Mouse (Mus musculus): ENCODE data around the gene Plekhh3.
A peak's percentile ranks its signal among the peaks of the same experiment; 100 is the strongest.

Plekhh3 gene

DNA sequence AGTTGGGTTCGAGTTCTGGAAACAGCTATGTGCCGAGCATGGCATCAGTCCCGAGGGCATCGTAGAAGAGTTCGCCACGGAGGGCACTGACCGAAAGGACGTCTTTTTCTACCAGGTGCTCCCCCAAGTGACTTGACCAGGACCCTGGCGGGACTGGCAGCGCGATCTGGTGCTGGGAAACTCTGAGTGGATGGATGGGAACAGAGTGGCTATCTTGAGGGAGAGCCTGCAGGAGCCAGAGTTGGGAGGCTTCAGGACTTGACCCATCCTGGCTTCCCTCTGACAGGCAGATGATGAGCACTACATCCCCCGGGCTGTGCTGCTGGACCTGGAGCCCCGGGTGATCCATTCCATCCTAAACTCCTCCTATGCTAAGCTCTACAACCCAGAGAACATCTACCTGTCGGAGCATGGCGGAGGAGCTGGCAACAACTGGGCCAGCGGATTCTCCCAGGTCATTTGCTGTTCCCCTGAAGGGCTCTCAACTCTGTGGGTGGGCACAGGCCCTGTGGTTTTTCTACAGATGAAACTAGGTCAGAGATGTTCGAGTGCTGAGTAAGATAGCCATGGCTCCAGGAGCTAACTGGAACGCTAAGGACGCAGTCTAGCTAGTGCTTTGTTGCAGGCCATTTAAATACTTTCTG, 50.5 kb downstream of the Plekhh3 start:
- no peak for DNase-seq (ENCODE audit: low read depth, low spot score)

DNA sequence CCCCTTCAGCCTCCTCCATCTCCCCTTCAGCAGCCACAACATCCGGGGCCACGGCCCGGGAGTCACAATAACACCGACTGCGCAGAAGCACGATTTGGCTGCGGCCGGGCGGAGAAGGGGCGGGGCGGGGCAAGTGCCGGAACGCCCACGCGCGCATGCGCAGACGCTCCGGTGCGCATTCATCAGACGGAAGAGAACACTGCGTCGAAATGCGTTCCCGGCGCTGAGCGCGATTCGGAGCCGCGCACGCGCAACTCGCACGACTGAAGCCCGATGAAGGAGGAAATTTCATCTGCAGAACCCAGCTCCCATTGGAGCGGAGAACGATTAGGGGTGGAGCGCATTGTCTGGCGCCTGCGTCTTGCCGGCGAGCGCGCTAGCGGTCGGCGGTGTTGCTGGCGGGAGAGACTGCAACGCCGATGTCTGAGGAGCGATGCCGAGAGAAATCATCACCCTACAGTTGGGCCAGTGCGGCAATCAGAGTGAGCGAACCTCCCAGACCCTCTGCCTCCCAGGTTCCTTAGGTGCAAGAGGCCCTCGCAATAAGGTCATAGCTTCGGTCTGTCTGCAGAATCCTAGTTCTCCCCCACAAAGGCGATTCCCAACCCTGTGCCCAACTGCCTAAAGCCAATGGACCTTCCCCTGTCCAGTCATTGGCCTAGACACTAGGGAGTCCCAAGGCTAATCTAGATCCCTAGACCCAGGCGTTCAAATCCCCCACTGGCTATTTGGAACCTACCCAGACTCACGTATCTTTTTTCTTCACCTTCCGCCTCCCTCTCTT, 51.2 kb downstream of the Plekhh3 start, which contains the start of the genes Retreg3 and Tubg1:
Gene Retreg3 (minus strand): TSS at position 133 of the 784 bp plus-strand sequence.
Gene Tubg1 (plus strand): TSS at position 178 of the 784 bp plus-strand sequence.
- peak; percentile 100 for DNase-seq (ENCODE audit: low read depth, low spot score)

DNA sequence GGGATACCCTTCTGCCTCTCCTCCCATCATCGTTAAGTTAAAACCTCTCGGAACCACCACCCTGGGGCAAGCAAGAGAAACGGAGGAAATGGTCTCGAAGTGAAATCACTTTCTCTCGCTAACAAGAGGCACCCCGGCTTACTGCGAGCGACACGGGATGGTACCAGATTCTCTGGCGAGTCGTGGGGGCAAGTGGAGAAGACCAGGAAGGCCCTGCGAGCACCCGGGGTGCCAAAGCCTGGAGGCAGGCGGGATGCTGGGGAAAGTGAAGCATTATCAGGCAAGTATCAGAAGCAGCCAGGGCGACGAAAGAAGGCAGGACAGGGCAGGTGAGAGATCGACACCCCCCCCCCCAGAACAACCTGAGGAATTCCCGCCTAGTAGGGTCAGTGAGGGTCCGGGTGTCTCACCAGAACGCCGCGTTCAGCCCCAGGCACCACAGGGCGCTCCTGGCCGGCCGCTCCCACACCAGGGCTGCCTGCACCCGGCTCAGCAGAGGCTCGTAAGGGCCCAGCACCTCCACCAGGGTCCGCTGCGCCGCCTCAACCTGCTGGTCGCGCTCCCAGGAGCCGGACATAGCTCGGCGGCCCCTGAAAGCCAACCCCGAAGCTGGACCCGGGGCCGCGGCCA, 51.9 kb downstream of the Plekhh3 start:
- peak; percentile 51 for DNase-seq (ENCODE audit: low read depth, low spot score)

DNA sequence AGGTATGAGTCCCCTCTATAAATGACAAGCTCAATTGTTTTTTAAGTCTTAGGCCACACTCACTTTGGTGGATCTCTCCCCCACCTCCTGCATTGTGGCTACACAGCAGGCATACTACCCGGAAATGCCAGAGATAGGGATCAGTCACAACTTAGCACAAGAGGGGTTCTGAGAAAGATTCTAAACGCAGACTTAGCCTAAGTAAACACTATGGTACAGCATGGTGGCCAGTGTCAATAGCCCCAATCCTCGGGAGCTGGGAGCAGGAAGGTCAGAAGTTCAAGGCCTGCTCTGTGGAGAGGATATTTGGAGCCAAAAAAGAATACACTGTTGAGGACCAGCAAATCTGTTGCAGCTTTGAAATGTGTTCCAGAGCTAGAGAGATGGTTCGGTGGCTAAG, 53.0 kb downstream of the Plekhh3 start:
- no peak for DNase-seq (ENCODE audit: low read depth, low spot score)

DNA sequence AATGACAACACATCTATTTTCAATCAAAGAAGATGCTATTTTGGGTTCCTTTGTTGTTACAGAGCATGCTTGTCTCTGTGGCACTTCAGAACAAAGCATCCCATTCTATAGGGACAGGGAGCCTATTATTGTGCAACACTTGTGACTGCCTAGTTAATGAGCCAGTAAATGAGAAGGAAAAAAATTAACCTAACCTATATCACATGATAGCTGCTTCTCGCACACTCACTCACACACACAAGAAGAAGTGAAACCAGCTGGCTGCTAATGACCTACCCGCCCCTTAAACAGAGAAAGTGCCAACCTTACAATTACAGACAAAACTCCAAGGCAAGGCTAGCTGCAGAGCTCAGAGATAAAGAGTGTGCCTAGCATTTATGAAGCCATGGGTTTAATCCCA, 55.6 kb downstream of the Plekhh3 start:
- no peak for DNase-seq (ENCODE audit: low read depth, low spot score)
